Mouse (Mus musculus): ENCODE results near the gene Vnn1. TPM values are rescaled to one million over a fixed set of nuclear protein-coding genes. Genes with fewer than 3 reads are reported as not detected.

The Vnn1 gene
- 0.95 and 1.1 TPM in 2 replicates for polyA plus RNA-seq (2015; fragmentation: Nextera tagmentation; extraction: Ambion mirVana)

DNA sequence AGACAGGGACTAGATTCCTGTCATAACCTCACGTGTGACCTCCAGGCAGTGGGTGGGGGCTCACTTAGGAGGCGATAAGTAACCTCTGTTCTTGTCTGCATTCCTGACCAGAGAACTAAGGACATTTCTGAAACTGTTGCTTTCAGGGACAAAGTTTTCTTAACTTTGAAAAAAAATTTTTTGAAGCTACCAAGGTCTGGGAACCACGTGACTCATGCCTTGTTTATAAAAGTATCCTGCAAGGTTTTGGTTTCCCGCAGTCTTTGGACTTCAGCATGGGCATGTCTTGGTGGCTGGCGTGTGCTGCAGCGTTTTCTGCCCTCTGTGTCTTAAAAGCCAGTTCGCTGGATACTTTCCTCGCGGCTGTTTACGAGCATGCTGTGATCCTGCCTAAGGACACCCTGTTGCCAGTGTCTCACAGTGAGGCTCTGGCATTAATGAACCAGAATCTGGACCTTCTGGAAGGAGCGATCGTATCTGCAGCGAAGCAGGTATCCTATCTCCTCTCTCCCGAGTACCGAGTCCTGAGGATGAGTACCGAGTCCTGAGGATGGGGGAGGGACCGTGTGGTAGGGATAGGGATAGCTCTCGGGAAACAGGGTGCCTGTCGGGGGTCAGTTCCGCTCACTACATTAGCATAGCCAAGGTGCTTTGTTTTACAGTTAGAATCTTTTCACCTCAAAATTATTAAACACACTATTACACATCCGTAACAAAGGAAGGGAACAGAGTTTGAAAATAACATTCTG is at the start of gene Vnn1:
Gene Vnn1, plus strand, starts transcription at position 88 of the 749 bp plus-strand sequence.
- ATAC-seq (ENCODE audit: low FRiP score, low read depth), result no peak
- Histone ChIP-seq H3K4me1 (peaks cover 12% of the 10 kb centered on the region; the same call in 1 of the 2 replicates), H3K27ac (no peak within 1 kb of the TSS), H3K9me3 (no peaks in the 10 kb centered on the region), H3K9ac (peak within 1 kb of the TSS; percentile 53), H3K36me3 (no peaks in the 10 kb centered on the region), H3K4me3 (peak within 1 kb of the TSS; percentile 38), H3K4me2 (replicated peaks) (peak within 1 kb of the TSS; percentile 71), H3K27me3 (no peaks in the 10 kb centered on the region)
- 20% methylated on average over 21 of the region's 21 CpGs for WGBS

- Histone ChIP-seq H3K27me3 (no peaks in the 10 kb centered on the region), H3K4me1 (no peaks in the 10 kb centered on the region), H3K9ac (no peak within 1 kb of the TSS), H3K4me3 (no peak within 1 kb of the TSS), H3K9me3 (no peaks in the 10 kb centered on the region), H3K27ac (no peak within 1 kb of the TSS), H3K4me2 (replicated peaks) (no peak within 1 kb of the TSS), H3K36me3 (no peaks in the 10 kb centered on the region)
- 85% methylated on average over 4 of the region's 4 CpGs for WGBS
- ATAC-seq (ENCODE audit: low FRiP score, low read depth), result no peak
These were observed 43.1 kb upstream of the Vnn1 start, which contains the start of gene Vnn3 for GRCm38 (mm10) chr10:23851228-23851912. TSS of gene Vnn3 (plus strand) at chr10:23851462.

GRCm38 (mm10) chr10:23852096-23852495 is 42.4 kb upstream of the Vnn1 start:
- 75% methylated on average over 2 of the region's 2 CpGs for WGBS
- Histone ChIP-seq H3K9ac (no peak overlapping the region), H3K4me2 (replicated peaks) (no peak overlapping the region), H3K27me3 (no peaks in the 10 kb centered on the region), H3K27ac (no peak overlapping the region), H3K36me3 (no peaks in the 10 kb centered on the region), H3K4me1 (no peaks in the 10 kb centered on the region), H3K4me3 (no peak overlapping the region), H3K9me3 (no peaks in the 10 kb centered on the region)
- ATAC-seq (ENCODE audit: low FRiP score, low read depth), result no peak

DNA sequence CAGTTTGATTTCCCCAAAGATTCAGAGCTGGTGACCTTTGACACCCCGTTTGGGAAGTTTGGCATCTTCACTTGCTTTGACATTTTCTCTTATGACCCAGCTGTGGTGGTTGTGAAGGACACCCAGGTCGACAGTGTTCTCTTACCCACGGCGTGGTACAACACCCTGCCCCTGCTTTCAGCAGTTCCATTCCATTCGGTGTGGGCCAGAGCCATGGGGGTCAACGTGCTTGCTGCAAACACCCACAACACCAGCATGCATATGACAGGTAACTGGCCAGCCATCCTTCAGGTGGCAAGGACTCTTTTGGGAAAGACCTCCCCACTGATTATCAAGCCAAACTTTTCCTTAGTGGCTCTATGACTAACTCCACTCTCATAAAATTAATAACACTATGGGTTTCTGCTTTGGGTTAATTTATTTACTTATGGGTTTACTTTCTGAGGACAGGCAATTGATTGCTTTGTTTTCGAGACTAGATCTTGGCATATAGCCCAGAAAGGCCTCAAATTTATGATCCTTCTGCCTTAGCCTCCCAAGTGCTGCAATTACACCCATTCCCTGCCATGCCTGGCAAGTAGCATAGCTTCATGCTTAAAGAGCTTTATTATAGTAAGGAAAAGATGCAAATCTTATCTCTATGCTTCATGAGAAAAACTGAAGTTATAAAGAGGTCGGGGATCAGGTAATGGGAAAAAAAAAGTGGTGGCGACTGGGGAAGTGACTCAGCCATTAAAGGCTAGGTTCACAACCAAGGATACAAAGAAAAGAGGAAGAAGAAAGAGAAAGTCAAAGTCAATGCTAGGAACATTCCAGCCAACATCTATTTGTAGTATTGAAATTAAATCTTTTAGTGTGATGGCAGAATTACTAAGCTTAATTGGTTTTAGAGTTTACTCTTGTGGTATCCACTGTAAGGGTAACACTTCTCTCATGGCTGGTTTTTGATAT is 29.9 kb upstream of the Vnn1 start:
- Histone ChIP-seq H3K36me3 (no peaks in the 10 kb centered on the region), H3K4me2 (replicated peaks) (no peak overlapping the region), H3K27me3 (no peaks in the 10 kb centered on the region), H3K9ac (no peak overlapping the region), H3K4me1 (no peaks in the 10 kb centered on the region), H3K27ac (no peak overlapping the region), H3K4me3 (no peak overlapping the region), H3K9me3 (peaks cover 10% of the 10 kb centered on the region)
- WGBS, result 65% methylated on average over 9 of the region's 9 CpGs
- ATAC-seq (ENCODE audit: low FRiP score, low read depth), result no peak

GRCm38 (mm10) chr10:23880695-23881094 is 13.8 kb upstream of the Vnn1 start:
- Histone ChIP-seq H3K27ac (no peak overlapping the region), H3K4me1 (no peaks in the 10 kb centered on the region), H3K27me3 (no peaks in the 10 kb centered on the region), H3K4me3 (no peak overlapping the region), H3K9ac (no peak overlapping the region), H3K4me2 (replicated peaks) (no peak overlapping the region), H3K9me3 (no peaks in the 10 kb centered on the region), H3K36me3 (no peaks in the 10 kb centered on the region)
- ATAC-seq (ENCODE audit: low FRiP score, low read depth), result no peak
- 88% methylated on average over 6 of the region's 6 CpGs for WGBS

DNA sequence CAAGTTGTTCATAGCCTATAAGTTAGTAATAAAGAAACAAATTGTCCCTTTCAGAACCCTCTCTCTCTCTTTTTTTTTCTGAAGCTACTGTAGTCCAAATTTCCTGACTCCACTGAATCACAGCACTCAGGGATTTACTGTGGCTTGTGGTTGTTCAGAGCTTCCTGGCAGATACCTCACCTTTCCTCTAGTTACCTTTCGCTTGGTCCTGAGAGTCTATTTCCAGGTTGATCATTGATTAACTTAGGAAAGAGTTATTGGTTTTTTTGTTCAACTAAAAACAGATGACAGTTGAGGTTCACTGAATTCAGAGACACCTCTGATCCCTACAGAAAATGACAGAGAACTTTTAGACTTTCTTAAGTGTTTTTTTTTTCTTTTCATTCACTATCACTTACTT is 9.6 kb upstream of the Vnn1 start:
- ATAC-seq (ENCODE audit: low FRiP score, low read depth), result no peak

GRCm38 (mm10) chr10:23886060-23886459 is 8.4 kb upstream of the Vnn1 start:
- 84% methylated on average over 3 of the region's 3 CpGs for WGBS
- Histone ChIP-seq H3K27me3 (no peaks in the 10 kb centered on the region), H3K9ac (no peak overlapping the region), H3K4me1 (no peaks in the 10 kb centered on the region), H3K4me2 (replicated peaks) (no peak overlapping the region), H3K27ac (no peak overlapping the region), H3K9me3 (no peaks in the 10 kb centered on the region), H3K36me3 (no peaks in the 10 kb centered on the region), H3K4me3 (no peak overlapping the region)
- no peak for ATAC-seq (ENCODE audit: low FRiP score, low read depth)

More for the DNA sequence above, 9.6 kb upstream of the Vnn1 start:
- no peak overlapping the region for H3K4me2 ChIP-seq (replicated peaks)
- H3K27ac ChIP-seq, result no peak overlapping the region
- no peaks in the 10 kb centered on the region for H3K36me3 ChIP-seq
- H3K4me3 ChIP-seq, result no peak overlapping the region
- H3K9ac ChIP-seq, result no peak overlapping the region
- WGBS, result 85% methylated on average over 1 of the region's 1 CpGs
- no peaks in the 10 kb centered on the region for H3K4me1 ChIP-seq
- no peaks in the 10 kb centered on the region for H3K9me3 ChIP-seq
- no peaks in the 10 kb centered on the region for H3K27me3 ChIP-seq

GRCm38 (mm10) chr10:23892987-23893386 is 1.5 kb upstream of the Vnn1 start:
- no peaks in the 10 kb centered on the region for H3K36me3 ChIP-seq
- no peaks in the 10 kb centered on the region for H3K9me3 ChIP-seq
- WGBS, result 88% methylated on average over 1 of the region's 1 CpGs
- no peak overlapping the region for H3K27ac ChIP-seq
- no peak overlapping the region for H3K4me2 ChIP-seq (replicated peaks)
- ATAC-seq (ENCODE audit: low FRiP score, low read depth), result no peak
- no peak overlapping the region for H3K9ac ChIP-seq
- no peak overlapping the region for H3K4me3 ChIP-seq
- no peaks in the 10 kb centered on the region for H3K27me3 ChIP-seq
- H3K4me1 ChIP-seq, result peaks cover 12% of the 10 kb centered on the region; the same call in 1 of the 2 replicates

- H3K4me2 ChIP-seq (replicated peaks), result no peak overlapping the region
- H3K36me3 ChIP-seq, result no peaks in the 10 kb centered on the region
- H3K27ac ChIP-seq, result no peak overlapping the region
- no peaks in the 10 kb centered on the region for H3K9me3 ChIP-seq
- H3K9ac ChIP-seq, result no peak overlapping the region
- WGBS, result 62% methylated on average over 7 of the region's 7 CpGs
- H3K27me3 ChIP-seq, result no peaks in the 10 kb centered on the region
- ATAC-seq (ENCODE audit: low FRiP score, low read depth), result no peak
- no peak overlapping the region for H3K4me3 ChIP-seq
- H3K4me1 ChIP-seq, result peaks cover 12% of the 10 kb centered on the region; the same call in 1 of the 2 replicates
These were observed 888 bp downstream of the Vnn1 start for GRCm38 (mm10) chr10:23895376-23895775.

GRCm38 (mm10) chr10:23901119-23901518 is 6.6 kb downstream of the Vnn1 start:
- no peak for ATAC-seq (ENCODE audit: low FRiP score, low read depth)
- no peak overlapping the region for H3K4me3 ChIP-seq
- H3K9ac ChIP-seq, result no peak overlapping the region
- H3K9me3 ChIP-seq, result no peaks in the 10 kb centered on the region
- no peak overlapping the region for H3K27ac ChIP-seq
- 88% methylated on average over 3 of the region's 3 CpGs for WGBS
- H3K36me3 ChIP-seq, result no peaks in the 10 kb centered on the region
- H3K4me1 ChIP-seq, result no peaks in the 10 kb centered on the region
- H3K4me2 ChIP-seq (replicated peaks), result no peak overlapping the region
- no peaks in the 10 kb centered on the region for H3K27me3 ChIP-seq

DNA sequence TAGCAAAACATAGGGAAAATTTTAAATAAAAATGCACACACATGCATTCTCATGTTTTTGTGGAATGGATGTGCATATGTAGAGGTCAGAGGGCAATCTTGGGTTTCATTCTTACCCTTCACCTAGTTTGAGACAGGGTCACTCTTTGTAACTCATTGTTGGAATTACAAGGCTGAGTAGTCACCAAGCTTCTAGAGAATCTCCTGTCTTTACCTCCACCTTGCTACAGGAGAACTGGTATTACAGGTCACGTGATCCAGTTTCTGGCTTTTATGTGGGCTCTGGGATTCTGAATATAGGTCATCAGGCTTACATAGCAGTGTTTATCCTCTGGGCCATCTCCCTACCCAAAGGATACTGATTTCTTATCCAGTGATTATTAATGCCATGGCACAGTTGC is 11.2 kb downstream of the Vnn1 start:
- Histone ChIP-seq H3K9me3 (no peaks in the 10 kb centered on the region), H3K27ac (no peak overlapping the region), H3K4me3 (no peak overlapping the region), H3K4me2 (replicated peaks) (no peak overlapping the region), H3K4me1 (no peaks in the 10 kb centered on the region), H3K9ac (no peak overlapping the region), H3K36me3 (no peaks in the 10 kb centered on the region), H3K27me3 (no peaks in the 10 kb centered on the region)
- ATAC-seq (ENCODE audit: low FRiP score, low read depth), result no peak
- 89% methylated on average over 1 of the region's 1 CpGs for WGBS

DNA sequence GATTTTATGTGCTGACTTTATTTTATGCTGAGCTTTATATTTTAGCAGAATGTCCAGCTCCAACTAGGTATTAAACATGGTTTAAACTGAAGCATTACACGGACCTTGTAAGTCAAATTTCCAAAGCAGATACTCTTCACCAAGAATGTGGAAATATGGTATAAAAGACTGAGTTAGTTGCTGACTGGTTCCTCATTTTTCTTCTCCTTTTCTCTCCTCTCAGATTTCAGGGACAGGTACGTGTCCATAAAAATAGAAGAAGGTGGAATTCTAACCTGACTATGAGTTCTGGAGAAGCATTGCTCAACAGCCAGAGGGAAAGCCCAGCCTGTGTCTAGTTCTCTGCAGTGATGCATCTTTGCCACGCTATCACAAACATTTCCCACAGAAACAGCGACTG is 25.6 kb downstream of the Vnn1 start, which contains the start of gene Taar1:
Gene Taar1, plus strand, starts transcription at position 301 of the 400 bp plus-strand sequence.
- Histone ChIP-seq H3K4me2 (replicated peaks) (no peak within 1 kb of the TSS), H3K9me3 (no peaks in the 10 kb centered on the region), H3K27ac (no peak within 1 kb of the TSS), H3K27me3 (no peaks in the 10 kb centered on the region), H3K4me3 (no peak within 1 kb of the TSS), H3K4me1 (no peaks in the 10 kb centered on the region), H3K9ac (no peak within 1 kb of the TSS), H3K36me3 (no peaks in the 10 kb centered on the region)
- 84% methylated on average over 4 of the region's 4 CpGs for WGBS
- ATAC-seq (ENCODE audit: low FRiP score, low read depth), result no peak

Measured in limb, embryonic 13.5 days (tissue).